Mouse (Mus musculus) lung, postnatal 4 days (tissue): Measurements from ENCODE around the gene Cpsf4l.

Experiments used
- DNase-seq, 2 experiments: peaks; one replicate each; pipeline ENCODE4 v3.0.0; 2021

Cpsf4l gene

GRCm38 (mm10) chr11:113698013-113698545 lies 11.7 kb downstream of the Cpsf4l start:
- DNase-seq = peak; percentile 34 to 70

GRCm38 (mm10) chr11:113697571-113697970 lies 12.2 kb downstream of the Cpsf4l start:
- DNase-seq = no peak

- no peak for DNase-seq
Observed at GRCm38 (mm10) chr11:113691851-113692250, 18.0 kb downstream of the Cpsf4l start.

GRCm38 (mm10) chr11:113691318-113691717 lies 18.5 kb downstream of the Cpsf4l start:
- no peak for DNase-seq

DNA sequence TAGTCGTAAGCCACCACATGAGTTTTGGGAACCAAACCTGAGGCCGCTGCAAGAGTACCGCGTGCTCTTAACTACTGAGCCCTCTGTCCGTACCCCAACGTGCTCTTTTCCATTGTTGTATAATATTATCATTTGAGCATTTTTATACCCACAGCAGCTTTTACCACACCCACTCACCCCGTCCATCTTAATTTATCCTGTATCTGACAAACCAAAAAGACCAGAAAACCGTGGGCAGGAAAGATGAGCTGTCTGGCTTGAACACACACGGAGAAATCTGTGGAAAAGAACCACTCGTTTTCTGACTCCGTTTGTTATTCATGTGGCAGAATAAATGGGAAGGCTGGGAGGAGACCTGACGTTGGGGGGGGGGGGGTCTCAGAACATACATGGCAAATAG lies 19.3 kb downstream of the Cpsf4l start:
- DNase-seq = no peak

DNA sequence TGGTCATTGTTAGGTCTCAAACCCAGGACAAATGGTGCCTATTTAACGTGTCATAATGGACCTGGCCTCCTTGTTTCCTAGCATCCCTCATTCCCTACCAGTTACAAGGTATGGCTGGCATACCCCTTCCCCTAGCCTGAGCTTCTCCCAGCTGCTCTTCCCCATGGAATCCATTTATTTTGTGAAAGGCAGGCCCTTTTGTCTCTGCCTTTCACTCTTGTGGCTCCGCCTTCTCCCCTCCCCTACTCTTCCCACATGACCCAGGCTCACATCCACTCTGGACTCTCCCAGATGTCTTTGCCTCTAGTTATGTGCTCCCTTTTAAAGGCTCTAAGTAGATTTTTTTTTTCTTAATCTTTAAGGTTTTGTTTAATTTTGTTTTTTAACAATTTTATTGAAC lies 22.8 kb downstream of the Cpsf4l start:
- DNase-seq = no peak

DNA sequence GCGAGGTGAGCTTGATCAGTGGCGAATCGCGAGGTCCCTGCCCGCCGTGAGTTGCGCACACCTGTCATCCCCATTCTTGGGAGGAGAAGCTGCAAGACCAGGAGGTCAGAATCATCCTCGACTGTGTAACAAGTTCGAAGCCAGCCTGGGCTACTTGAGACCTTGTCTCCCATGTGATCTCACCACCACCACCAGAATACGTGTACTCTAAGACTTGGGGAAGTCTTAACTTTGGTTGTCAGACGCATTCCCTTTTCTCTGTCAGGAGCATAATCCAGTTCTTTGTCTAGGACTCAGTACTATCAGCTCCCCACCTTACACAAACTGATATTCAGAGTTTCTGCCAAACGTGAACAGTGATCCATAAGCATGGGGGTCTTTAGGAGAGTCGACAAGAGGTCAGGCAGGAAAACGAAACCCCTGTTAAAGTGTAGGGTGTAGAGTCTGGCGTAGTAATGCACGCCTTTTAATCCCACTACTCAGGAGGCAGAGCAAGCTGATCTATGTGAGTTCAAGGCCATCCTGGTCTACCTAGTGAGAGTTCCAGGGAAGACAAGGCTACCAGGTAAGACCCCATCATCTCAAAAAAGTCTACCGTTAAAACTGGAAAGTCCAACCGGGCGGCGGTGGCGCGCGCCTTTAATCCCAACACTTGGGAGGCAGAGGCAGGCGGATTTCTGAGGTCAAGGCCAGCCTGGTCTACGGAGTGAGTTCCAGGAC lies 24.9 kb downstream of the Cpsf4l start:
- no peak for DNase-seq

DNA sequence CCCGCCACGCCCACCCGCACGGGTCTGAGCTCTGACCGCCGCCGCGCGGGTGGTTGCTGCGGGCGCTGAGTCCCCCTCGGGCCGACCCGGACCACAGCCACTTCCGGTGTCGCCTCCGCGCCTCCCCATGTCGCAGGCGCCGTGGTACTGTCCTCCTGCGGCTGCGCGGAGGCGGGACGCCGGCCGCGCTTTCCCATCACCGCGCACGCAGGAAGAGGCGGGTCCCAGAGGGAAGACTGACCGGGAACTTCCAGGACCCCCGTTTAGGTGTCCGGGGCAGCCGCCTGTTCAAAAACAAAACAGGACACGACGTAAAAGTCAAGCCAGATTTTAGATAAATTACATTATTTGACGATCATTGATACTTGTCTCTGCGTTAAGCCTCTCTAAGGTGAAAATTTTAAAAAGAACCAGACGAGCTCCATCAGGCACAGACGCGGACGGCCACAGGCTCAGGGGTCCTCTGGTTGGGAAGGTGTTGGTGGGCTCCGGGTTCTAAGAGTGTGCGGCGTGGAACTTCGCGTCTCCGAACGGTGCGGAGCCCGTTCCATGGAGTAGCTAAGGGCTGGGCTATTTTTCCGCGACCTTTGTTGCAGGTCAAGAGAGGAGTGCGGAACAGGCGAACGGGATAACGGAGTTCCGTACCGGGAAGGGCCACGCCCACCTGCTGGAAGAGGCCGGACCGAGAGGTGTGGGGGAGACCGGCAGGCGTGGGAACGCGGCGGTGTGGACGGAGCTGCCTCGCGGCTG lies 25.7 kb downstream of the Cpsf4l start, which contains the start of the genes Fam104a and D11Wsu47e:
Gene Fam104a (minus strand): TSS at position 199 of the 750 bp plus-strand sequence.
Gene D11Wsu47e (plus strand): TSS at position 456 of the 750 bp plus-strand sequence.
- DNase-seq = peak; percentile 95 to 98

DNA sequence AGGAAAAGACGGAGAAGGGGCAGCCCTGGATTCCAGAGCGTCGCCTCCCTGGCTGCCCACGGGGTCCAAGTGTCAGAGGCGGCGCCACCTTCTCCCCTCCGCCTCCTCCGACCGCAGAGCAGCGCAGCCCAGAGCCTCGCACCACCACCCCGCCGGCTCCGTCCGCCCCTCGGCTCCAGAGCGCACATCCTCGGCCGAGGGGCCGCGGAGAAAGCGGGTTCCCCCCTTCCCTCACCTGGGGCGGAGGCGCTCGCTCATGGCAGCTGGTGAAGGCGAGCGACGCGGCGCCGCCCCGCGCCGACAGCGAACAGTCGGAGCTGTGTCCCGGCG lies 26.2 kb downstream of the Cpsf4l start:
- no peak for DNase-seq

DNA sequence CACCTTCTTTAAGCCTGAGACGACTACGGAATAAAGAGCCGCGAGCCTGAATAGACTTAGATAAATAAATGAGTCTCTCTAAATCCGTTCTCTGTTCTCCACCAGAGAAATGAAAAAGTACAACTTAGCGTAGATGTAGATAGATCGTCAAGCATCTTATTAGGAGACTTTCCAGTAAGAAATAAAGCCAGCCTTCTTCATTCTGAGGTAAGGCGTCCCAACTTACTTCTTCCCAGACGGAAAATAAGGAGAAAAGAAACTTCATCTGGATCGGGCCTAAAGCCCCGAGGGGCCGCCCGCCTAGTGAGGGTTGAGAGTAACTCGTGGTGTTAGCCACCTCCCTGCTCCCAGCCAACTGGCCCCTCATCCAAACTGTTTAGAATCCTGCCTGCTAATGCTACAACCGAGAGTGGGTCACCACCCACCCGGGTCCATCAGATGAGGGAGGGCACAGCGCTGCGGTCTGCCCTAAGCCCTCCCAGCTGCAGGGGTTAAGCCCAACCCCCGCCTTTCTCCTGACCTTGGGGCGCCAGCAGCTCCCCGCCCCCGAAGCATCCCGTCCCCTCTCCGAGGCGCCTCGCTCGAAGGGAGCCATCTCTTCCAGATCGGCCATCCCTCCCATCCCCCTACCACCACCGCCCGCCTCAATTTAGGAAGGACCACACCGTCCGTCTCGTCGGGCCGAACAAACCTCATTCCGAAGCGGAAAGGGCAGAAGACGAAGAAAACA lies 26.8 kb downstream of the Cpsf4l start:
- DNase-seq = peak; percentile 71 to 80

GRCm38 (mm10) chr11:113681979-113682378 lies 27.8 kb downstream of the Cpsf4l start:
- DNase-seq = no peak

DNA sequence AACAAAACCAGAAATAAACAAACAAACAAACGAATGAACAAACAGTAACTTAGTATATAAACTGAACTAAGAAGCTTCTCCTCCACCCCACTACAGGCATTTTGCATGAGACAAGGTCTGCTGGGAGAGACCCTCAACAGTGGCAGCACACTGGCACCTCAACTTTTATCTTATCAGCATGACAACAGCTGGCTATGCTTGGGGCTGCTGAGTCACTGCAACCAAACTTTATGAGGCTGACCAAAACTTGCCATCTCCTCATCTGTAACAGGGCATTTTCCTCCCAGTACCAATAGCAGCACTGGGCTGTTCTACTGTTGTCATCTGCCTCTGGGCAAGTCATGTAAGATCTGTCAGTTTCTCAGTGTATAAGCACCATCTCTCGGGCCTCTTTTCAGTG lies 28.9 kb downstream of the Cpsf4l start:
- DNase-seq = no peak

GRCm38 (mm10) chr11:113678373-113678772 lies 31.4 kb downstream of the Cpsf4l start:
- peak in 1 of 2 experiments; percentile 31 for DNase-seq

- DNase-seq = no peak
Observed at GRCm38 (mm10) chr11:113677378-113677777, 32.4 kb downstream of the Cpsf4l start.

DNA sequence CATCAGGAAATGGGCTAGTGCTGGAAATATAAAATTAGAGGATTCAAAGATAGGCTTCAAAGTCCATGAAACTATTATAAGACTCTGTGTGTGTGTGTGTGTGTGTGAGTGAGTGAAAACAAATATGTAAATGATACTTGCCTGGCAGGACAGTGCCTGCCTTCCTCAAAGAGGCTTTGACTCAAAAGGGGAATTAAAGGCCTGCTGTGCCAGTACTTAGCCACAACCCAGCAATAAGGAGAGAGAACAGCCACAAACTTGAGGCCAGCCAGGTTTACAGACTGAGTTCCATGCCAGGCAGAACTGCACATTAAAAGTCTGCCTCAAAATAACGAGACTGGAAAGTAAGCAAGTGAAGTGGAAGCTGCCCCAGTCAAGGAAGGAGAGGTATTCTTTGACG lies 33.0 kb downstream of the Cpsf4l start:
- DNase-seq = no peak

GRCm38 (mm10) chr11:113674595-113674994 lies 35.2 kb downstream of the Cpsf4l start:
- no peak for DNase-seq

GRCm38 (mm10) chr11:113673614-113674013 lies 36.2 kb downstream of the Cpsf4l start:
- no peak for DNase-seq

- DNase-seq = no peak
Observed at GRCm38 (mm10) chr11:113669711-113670110, 40.1 kb downstream of the Cpsf4l start.

- no peak for DNase-seq
Observed at GRCm38 (mm10) chr11:113668857-113669256, 41.0 kb downstream of the Cpsf4l start.

- no peak for DNase-seq
Observed at GRCm38 (mm10) chr11:113667704-113668103, 42.1 kb downstream of the Cpsf4l start.

GRCm38 (mm10) chr11:113667122-113667521 lies 42.7 kb downstream of the Cpsf4l start:
- no peak for DNase-seq

GRCm38 (mm10) chr11:113666648-113667047 lies 43.2 kb downstream of the Cpsf4l start:
- peak; percentile 35 to 62 for DNase-seq

- no peak for DNase-seq
Observed at GRCm38 (mm10) chr11:113666205-113666604, 43.6 kb downstream of the Cpsf4l start.
